Mouse (Mus musculus) right cerebral cortex, adult 2 months (tissue): ENCODE data around the gene Cenpl.
A peak's percentile ranks its signal among the peaks of the same experiment; 100 is the strongest.
"Not testable (repeated sequence)": the region's sequence is repeated elsewhere in the genome, so short reads cannot be mapped to it uniquely, and the experiment has no call there.

Experiments used
- DNase-seq, 2 experiments: peaks; one replicate each; pipeline ENCODE4 v3.0.0; 2021 to 2022; ENCODE audit warnings: low spot score in 2 of 2

Gene Cenpl

DNA sequence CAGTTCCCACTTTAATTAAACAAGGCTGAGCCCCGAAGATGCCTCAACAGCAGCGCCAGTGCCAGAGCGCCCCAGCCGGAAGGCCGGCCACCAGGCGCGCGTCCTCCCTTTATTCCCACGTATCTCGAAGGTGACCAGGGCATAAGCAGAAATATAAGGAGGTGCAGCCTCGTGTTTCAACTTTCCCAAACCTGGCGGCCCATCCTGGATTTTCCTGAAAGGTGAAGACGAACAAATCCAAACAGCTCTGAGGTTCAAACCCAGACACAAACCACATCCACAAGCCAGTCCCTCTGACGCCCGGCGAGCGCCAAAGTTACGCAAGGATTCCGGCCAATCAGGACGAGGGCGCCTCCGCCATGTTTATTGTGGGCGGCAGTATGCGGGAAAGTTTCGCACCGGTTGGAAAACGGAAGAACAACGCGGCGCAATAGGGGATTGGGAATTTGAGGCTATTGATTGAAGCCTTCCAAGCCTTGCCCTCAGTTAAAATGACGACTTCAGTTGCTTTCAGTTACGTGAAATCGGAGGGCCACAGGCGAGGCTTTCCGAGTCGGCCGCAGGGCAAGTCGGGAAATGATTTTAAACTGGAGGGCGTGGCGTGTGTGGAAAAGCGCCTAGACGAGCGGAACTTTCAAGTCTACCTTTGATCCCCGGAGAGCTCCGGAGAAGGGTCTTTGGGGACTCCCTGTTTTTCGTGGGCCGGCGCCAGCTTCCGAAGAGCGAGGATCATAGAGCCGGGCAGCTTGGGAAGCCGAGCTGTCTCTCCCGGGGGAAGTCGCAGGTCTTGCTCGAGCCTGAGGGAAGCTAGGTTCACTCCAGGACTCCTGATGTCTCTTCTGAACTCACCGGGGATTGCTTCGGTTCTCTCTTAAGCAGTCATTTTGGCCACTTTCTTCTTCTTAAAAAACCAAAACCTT, at the start of gene Cenpl, which contains the start of gene Dars2:
TSS of gene Cenpl (plus strand) at position 362 of the 920 bp plus-strand sequence.
TSS of gene Dars2 (minus strand) at position 307 of the 920 bp plus-strand sequence.
- peak; percentile 98 for DNase-seq

DNA sequence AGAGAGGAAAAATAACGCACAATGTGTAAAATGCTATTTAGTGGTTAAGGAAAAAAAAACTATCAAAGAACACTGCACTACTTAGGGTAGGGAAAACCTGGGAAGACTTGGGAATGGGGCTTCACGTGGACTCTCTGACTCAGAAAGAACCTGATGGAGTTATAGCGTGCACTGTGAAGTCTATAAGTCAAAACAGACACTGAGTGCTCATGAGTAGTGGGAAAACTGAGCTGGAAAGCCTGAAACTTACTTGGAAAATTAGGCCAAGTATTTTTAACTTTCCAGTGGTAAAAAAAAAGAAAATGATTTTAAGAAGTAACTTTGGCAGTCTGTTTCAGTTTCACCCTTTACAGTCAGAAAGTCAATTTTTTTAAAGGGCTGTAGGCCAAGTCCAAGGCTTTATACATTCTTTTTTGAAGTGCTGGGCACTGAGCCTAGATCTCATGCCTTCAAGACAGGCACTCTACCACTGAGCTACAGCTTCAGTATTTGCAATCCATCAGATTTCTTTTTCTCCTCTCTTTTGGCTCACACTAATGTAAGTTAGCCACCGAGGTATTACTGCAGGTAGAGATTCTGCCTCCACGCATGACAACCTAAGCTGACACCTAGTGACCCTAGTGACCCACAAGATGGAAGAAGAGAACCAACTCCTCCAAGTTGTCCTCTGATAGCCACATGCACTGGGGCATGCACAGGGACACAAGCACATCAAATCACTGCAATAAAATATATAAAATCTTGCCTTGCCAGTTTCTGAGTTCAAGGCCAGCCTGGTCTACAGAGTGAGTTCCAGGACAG, 44.9 kb upstream of the Cenpl start:
- DNase-seq: no peak

DNA sequence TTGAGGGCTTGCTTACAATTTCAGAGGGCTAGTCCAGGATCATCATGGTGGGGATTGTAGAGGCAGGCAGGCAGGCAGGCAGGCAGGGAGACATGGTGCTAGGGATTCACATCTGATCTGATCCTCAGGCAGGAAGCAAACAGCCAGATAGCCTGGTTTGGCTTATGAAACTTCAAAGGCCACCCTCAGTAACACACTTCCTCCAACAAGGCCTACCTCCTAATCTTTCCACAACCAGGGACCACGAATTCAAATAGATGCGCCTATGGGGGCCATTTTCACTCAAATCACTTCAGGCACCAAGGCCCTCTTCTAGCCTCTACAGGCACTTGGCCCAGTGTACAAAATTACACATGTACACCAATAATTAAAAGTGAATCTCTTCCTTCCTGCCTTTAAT, 43.3 kb upstream of the Cenpl start:
- no peak for DNase-seq

DNA sequence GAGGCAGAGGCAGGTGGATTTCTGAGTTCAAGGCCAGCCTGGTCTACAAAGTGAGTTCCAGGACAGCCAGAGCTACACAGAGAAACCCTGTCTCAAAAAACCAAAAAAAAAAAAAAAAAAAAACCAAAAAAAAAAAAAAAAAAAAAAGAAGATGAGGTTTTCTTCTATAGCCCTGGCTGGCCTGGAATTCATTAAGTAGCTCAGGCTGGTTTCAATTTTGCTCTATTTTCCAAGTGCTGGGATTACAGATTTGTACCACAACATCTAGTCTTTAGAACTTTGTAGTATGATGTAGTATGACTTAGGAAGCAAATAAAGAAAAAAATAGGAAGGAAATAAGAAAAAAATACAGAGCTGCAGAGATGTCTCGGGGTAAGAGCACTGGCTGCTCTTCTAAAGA, 42.1 kb upstream of the Cenpl start:
- DNase-seq: not testable (repeated sequence)

DNA sequence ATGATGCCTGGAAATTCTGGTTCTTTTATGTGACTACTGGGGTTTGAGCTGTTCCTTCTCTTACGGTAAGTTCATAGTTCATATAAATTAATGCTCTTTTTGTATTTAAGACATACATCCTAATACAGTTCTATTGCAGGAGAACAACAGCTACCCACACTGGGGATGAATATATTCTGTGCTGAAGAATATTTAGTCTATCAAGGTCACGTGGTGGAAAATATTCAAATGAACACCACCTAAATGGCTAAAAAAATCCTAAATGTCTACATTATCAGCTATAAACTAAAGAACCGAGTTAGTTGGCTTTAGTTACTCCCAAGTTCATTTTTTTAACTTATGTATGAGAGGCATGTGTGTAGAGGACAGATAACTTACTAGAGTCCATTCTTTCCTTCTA, 40.5 kb upstream of the Cenpl start:
- DNase-seq: no peak

DNA sequence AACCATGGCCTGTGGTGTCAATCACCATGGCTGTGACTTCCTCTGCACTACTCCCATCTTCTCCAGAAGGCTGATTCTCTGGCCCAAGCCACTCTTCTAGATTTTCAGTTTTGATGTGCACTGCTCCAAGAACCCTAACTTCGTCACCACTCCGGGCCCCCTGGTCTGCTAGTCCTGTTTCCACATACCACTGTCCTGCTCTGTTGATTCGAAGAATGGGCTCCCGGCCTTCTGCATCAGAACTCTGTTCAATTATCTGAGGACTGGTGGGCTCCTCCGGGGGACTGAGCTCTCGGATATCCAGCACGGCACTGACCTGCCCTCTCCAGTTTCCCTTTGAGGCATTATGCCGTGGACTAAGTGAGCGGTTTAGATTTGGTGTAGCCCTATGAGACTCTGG, 38.6 kb upstream of the Cenpl start:
- no peak for DNase-seq

DNA sequence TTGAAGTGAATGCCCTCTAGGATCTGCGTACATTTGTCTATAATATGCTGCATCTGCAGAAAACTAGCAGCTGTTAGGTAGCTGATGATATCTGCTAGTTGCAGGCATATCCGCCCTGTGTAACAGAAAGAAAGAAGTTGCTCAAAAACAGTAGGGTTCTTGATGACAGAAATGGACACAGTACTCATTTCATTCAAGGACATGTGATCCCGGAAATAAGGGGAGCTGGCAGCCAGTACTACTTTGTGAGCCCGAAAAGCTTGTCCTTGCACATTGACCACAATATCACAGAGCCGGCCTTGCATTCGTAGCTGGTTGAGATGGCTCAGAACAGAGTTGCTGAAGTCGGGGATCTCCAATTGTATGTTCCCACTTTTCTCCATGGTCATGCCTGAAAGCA, 38.2 kb upstream of the Cenpl start:
- DNase-seq: no peak

DNA sequence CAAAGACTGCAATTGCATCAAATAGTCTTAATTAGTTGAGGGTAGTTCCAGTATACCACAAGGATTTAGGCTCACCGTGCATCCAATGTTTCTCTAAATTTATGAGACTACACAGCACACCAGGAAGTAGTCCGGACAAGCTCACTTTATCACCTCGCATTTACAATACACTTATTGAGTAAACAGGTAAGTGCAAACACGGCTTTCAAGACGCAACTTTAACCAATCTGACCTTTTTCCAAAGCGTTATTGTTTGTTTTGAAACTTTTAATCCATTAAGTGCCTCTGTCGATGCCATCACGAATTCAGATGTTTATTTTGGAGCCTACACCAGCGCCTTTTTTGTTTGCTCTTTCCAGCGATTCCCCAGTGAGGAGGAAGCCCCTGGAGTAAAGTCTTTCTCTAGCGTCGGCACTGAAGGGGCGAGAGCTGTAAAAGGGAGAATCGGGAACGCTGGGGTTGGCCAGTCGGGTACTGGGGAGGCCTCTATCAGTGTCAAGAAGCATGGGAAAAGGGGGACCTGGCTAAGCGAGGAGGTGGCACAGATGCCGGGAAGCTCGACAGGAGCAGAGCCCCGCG, 36.6 kb upstream of the Cenpl start:
- DNase-seq: no peak

DNA sequence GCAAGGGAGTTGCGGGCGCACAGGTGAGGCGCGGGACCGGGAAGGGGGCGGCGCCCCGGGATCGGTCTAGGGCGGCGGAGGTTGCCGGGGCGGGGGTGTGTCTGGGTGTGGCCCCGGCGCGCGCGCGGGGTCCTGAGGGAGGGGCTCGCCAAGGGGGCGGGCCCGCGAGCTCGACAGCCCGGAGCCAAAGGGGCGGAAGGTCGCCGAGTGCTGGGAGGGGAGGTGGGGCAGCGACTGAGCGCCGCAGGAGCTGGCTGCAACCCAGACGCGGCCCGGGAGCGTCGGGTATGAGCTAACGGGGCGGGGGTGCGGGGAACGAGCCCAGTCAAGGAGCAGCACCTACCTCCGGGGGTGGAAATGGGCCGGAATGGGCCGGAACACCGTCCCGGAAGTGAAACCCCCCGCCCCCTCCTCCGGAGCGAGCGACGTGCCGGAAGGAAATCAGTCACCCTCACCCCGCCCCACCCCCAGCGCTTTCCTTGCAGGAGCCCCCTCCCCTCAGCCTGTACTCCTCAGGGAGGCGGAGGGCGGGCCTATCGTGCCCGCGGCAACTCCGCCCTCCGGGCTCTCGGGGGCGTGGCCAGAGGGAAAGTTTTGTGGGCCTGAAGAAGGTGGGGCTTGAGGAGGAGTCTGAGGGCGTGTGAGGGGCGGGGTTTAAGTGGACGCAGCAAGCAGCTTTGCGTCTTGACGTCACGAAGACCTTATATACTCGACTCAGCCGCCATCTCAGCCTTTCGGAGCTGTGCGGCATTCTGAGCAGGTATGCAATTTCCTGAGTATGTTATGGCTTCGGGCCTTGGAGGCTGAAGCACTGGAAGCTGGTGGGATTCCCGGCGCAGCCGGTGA, 35.9 kb upstream of the Cenpl start, which contains the start of gene Zbtb37:
TSS of gene Zbtb37 (minus strand) at position 415 of the 846 bp plus-strand sequence.
- DNase-seq: peak; percentile 96 to 98

DNA sequence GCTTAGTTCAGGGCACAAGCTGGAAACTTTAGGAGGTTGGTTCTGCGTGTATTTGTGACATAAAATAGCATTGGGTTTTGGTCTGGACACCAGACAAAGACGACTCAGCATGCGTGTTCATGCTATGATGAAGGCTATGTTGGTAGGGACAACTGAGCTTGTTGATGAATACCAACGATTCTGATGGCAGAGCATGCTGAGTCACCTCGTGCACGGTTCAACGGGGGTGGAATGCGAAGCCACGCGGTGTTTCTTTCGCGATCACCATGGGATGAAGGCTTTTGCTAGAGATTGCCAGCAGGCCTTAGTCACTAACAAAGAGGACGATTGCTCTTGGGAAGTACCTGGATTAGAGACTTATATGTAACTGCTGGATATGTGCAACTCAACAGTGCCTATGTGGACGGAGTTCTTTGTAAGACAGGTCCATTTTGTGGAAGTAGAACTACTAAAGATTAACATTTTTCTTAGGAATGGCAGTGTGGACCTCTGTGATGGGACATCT, 35.2 kb upstream of the Cenpl start:
- no peak for DNase-seq

DNA sequence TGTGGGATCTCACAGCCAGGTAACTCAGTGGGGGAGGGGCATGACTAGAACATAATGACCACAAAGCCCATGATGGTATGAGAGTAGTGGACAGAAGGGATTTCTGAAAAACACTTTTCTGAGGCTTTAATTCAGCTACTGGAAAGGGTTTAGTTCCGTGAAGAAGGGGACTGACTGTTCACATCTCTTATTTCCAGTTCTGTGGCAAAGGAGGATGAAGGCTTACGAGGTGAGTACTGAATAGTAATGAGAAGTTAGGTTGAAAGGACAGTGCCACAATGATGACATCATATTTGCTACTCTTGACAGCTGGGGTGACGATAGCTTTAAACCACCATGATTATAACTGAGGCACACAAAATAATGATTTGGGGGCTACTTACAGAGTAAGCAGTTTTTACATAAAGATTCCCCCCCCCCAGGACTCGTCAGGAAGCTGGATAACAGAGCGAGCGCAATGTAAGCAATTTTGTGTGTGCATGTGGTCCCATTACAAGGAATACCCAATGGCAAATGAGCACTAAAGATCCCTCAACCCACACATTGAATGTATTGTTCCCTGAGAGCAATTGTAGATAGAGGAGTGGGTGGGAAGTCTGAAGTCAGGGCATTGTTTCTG, 34.6 kb upstream of the Cenpl start:
- no peak for DNase-seq

DNA sequence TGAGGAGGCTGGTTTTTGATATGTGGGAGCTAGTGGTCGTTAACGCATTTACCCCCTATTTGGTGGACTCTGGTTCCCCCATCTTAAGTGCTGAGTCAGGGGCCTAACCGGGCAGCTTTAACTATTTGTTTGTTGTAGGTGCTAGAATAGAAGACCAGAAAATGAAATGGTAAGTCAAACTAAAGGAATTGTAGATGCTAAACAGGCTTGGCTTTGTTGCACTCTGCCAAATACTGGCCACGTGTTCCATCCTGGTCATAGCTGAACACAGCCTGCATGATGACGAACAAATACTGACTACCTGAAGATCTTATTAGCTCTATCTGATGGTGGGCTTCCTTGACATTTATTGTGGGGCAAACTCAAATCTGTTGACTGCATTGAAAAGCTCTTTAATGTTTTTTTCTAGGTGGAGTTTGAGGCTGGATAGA, 34.1 kb upstream of the Cenpl start:
- DNase-seq: no peak

DNA sequence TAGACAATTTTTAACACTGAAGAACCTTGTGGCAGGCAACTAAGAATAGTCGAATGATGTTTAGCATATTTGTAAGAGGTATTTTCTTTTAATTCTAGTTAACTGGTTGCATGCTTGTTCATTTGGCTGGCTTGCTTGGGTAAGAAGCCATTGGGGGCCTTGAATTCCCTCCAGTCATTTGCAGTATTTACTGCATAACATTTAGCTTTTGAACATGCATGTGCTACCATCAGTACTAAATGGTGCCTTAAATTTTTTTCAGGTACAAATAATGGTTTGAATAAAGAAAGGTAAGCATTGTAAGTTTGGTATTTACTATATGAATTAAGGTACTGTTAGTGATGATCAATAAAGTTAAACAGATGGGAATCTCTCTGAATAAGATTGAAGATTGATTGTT, 33.5 kb upstream of the Cenpl start:
- no peak for DNase-seq

DNA sequence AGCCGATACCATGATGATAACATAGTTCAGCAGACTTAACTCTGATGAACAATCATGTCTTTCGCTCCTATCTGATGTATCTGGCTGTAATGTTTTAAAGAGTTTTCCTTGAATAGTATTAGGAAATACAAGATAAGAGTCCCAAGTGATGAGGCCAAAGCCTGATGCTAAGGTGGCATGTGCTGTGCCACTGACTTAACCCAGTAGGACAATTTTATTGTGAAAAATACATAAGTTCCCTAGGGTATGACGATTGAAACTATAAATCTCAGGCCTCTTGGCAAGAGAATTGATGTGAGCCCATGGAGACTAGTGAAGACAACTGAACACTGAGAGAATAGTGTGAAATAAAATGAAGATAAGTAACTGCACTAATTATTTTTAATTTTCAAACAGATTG, 32.9 kb upstream of the Cenpl start:
- DNase-seq: no peak

DNA sequence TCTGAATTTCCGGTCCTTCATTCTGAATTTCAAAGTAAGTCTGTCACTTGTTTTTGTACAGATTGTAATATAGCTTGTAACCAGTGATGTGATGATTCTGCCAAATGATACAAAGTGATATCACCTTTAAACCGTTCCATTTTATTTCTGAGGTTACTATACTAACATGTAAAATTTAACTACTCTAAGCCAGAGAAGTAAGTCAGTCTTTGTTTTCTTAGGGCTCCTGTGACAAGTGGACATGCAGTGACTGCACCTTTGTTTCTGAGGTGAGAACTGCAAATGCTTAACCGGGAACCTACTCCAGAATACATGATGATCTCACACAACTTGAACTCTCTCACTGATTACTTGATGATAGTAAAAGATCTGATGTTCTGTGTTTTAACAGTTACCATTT, 32.5 kb upstream of the Cenpl start:
- no peak for DNase-seq

DNA sequence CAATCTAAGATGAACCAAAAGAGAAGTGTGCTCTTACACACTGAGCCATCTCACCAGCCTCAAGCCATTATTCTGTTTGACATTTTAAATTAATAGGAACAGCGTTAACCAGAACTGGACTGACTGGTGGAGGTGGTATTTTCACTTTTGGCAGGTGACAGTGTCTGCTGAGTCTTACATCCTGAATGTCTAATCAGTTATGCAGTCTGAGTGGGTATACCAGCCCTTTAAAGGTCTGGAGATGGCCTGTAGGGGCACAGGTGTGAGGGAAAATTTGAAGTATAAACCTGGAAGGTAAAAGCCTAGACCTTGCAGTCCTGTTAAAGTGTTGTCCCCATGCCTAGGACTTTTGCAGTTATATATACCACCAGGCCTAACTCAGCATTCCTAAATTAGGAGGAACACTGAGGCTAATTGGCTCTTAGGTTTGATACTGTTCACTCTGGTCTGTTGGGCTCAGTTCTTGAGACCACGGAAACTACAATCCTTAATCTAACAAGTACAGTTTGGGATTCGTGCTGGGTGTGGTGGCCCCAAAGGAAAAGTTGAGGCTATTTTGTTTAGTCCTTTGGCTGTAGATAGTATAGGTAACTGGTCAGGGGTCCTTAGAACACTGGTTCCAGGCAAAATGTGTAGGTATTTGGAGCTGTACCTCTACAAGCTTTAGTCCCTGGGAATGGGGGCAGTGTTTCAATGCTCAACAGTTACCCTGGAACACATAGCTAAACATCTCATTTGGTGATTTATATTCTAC, 31.4 kb upstream of the Cenpl start:
- no peak for DNase-seq

DNA sequence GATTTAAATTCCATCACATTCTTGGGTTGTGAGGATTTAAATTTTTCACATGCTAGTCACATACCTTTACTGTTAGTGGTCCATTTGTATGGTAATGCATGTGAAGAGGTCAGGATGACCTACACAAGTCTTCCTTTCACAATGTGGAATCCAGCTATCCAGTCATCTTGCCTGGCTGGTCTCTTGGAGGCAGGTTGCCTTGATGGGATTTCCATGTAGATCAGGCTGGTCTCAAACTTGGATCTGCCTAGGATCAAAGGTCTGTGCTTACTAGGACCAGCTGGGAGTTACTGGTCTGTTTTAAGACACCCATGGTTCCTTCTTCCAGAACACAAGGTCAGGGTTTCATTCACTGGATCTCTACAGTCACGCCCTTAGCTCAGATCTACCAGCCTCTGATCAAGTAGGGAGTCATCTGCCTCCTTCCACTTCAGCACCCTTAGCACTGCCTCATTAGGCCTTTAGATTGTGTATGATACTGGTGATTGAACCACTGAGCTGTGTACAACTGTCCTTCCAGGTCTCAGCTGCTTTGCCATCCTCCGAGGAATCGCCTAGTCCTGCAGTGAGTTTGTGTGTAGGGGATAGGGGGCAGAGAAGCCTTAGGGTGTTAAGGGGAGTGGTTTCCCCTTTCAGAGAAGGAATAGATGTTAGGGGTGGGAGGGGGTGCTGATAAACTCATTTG, 30.6 kb upstream of the Cenpl start:
- no peak for DNase-seq

DNA sequence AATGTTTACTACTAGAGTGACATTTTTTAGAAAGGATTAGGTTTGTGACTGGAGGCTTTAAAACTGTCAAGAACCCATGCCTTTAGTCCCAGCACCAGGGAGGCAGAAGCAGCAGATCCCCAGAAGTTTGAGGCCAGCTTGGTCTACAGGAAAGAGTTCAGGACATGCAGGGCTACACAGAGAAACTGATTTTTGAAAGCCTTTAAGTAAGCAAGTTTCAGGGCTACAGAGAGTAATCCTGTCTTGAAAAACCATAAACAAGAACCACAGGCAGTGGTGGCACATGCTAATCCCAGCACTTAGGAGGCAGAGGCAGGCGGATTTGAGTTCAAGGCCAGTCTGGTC, 30.1 kb upstream of the Cenpl start:
- DNase-seq: no peak

DNA sequence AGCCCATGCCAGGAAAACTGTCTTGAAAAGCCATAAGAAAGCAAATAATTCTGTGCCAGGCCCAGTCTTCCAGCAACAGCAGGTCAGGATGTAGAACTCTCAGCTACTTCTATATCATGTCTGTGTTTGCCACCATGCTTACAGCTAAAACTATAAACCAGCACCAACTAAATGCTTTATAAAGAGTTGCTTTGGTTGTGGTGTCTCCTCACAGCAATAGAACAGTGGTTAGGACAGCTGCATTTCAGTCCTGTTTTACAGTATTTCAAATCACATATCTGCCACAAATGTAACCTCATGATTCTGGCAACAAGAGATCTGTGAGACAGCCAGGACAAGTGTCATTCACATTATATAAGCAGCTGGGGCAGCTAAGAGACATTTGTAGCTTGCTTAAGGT, 29.7 kb upstream of the Cenpl start:
- no peak for DNase-seq
